Mouse (Mus musculus) heart, postnatal 0 days (tissue): ENCODE results near the gene Esx1.

ENCODE experiments used
- CTCF ChIP-seq: IDR thresholded peaks from 2 replicates; pipeline ENCODE4 v1.5.1; 2016; ENCODE audit warnings: antibody characterized with exemption, control low read depth, low read depth
- EP300 ChIP-seq: IDR thresholded peaks from 2 replicates; pipeline ENCODE4 v1.6.1; 2016; ENCODE audit warnings: antibody characterized with exemption, low read depth

- TF ChIP-seq CTCF (no peak), EP300 (no peak)
Measured at GRCm38 (mm10) chrX:137160971-137161370, 39.1 kb upstream of the Esx1 start.
